Mouse (Mus musculus): ENCODE data around the gene 1700020A23Rik.
"Not testable (repeated sequence)": the region's sequence is repeated elsewhere in the genome, so short reads cannot be mapped to it uniquely, and the experiment has no call there.

- TF ChIP-seq MAFK (IDR thresholded peaks at IDR 0.05; ENCODE audit: insufficient read depth, low read depth, low read length); ZC3H11A (IDR thresholded peaks at IDR 0.05; ENCODE audit: borderline replicate concordance, low read depth, low read length): not testable (repeated sequence)
Observed at GRCm38 (mm10) chr2:130373026-130373425, 32.0 kb upstream of the 1700020A23Rik start.

Measured in ES-E14 (cell line).